In genomic region chr5:51169828-51170227, GRCm38 (mm10) we compare ENCODE assay signal across 24 mouse cellular contexts.
DNase-seq lines count a peak whose midpoint lies in the region; ATAC-seq and TF ChIP-seq lines count a peak whose summit lies in the region.
"Had no signal": no experiment of that assay in that cellular context is flagged by ENCODE, and none has a peak within 500 bp of the region (broad histone marks: within the 10 kb centered on the region; RNA-seq: fewer than 3 reads in every experiment).

No protein-coding gene starts in this region.

- no peak for TF ChIP-seq CTCF in brain, embryonic 14.5 days (IDR thresholded peaks at IDR 0.05; ENCODE audit: borderline replicate concordance, extremely low read depth, insufficient read depth, insufficient read length)

- H3K4me2 ChIP-seq in forebrain, embryonic 11.5 days (ENCODE audit: low read depth, low read length, severe bottlenecking) = no peak overlapping the region
- H3K4me2 ChIP-seq in forebrain, embryonic 14.5 days (ENCODE audit: low read length) = no peak overlapping the region
- H3K4me2 ChIP-seq in forebrain, embryonic 16.5 days (ENCODE audit: low read length) = no peak overlapping the region
- H3K4me2 ChIP-seq: embryonic facial prominence, embryonic 13.5 days; embryonic facial prominence, embryonic 15.5 days had no signal

- no peaks in the 10 kb centered on the region for H3K27me3 ChIP-seq in forebrain, embryonic 11.5 days (ENCODE audit: control insufficient read depth, insufficient read depth, low read length)
- H3K27me3 ChIP-seq in forebrain, embryonic 10.5 days (ENCODE audit: poor library complexity, severe bottlenecking) = no peaks in the 10 kb centered on the region
- no peaks in the 10 kb centered on the region for H3K27me3 ChIP-seq in forebrain, embryonic 14.5 days (replicated peaks; ENCODE audit: control insufficient read depth, insufficient read depth, low read length)
- H3K27me3 ChIP-seq in forebrain, embryonic 16.5 days (replicated peaks; ENCODE audit: control insufficient read depth, insufficient read depth, low read length) = no peaks in the 10 kb centered on the region
- H3K27me3 ChIP-seq: CH12.LX; embryonic facial prominence, embryonic 13.5 days; embryonic facial prominence, embryonic 15.5 days; Patski had no signal

- TF ChIP-seq POLR2A in brain, embryonic 14.5 days (IDR thresholded peaks at IDR 0.05; ENCODE audit: borderline replicate concordance, extremely low read depth, insufficient read depth, insufficient read length, poor library complexity, severe bottlenecking) = no peak

- no peak for DNase-seq in forebrain, embryonic 11.5 days (ENCODE audit: low spot score)
- DNase-seq in forebrain, embryonic 10.5 days (ENCODE audit: extremely low spot score, low spot score) = no peak
- peak; percentile 31 for DNase-seq in brain, embryonic 14.5 days (ENCODE audit: low read depth)
- DNase-seq in forebrain, embryonic 14.5 days (ENCODE audit: low spot score) = peak; percentile 8
- DNase-seq in cerebellum, adult 9-11 months = no peak
- no peak for DNase-seq in layer of hippocampus, postnatal 36 days
- DNase-seq: adrenal gland, adult 8-10 months; adrenal gland, postnatal 14 days; adrenal gland, postnatal 36 days; B cell, adult 2 months; cerebellum, adult 11 months; cerebellum, adult 18-20 months; cerebellum, adult 8-10 months; cerebellum, postnatal 10 days; cerebellum, postnatal 25 days had no signal

- H3K27ac ChIP-seq in forebrain, embryonic 11.5 days (ENCODE audit: low read depth, low read length) = no peak overlapping the region
- H3K27ac ChIP-seq in forebrain, embryonic 10.5 days = no peak overlapping the region
- H3K27ac ChIP-seq in forebrain, embryonic 14.5 days (ENCODE audit: low read depth, low read length) = no peak overlapping the region
- H3K27ac ChIP-seq in forebrain, embryonic 16.5 days (ENCODE audit: low read length) = no peak overlapping the region
- H3K27ac ChIP-seq: embryonic facial prominence, embryonic 13.5 days; embryonic facial prominence, embryonic 15.5 days had no signal

- H3K9me3 ChIP-seq in forebrain, embryonic 11.5 days (ENCODE audit: control insufficient read depth, low read length) = no peaks in the 10 kb centered on the region
- H3K9me3 ChIP-seq in forebrain, embryonic 10.5 days = no peaks in the 10 kb centered on the region
- no peaks in the 10 kb centered on the region for H3K9me3 ChIP-seq in forebrain, embryonic 14.5 days (replicated peaks; ENCODE audit: control insufficient read depth, low read length)
- no peaks in the 10 kb centered on the region for H3K9me3 ChIP-seq in forebrain, embryonic 16.5 days (ENCODE audit: control insufficient read depth, low read length)
- H3K9me3 ChIP-seq: embryonic facial prominence, embryonic 13.5 days; embryonic facial prominence, embryonic 15.5 days; G1E had no signal

- WGBS in forebrain, embryonic 11.5 days = 82% methylated on average over 1 of the region's 1 CpGs
- 91% methylated on average over 1 of the region's 1 CpGs for WGBS in forebrain, embryonic 10.5 days
- 31% methylated on average over 1 of the region's 1 CpGs for WGBS in forebrain, embryonic 14.5 days
- 38% methylated on average over 1 of the region's 1 CpGs for WGBS in forebrain, embryonic 16.5 days

- ATAC-seq in forebrain, embryonic 11.5 days (replicated peaks; ENCODE audit: low FRiP score) = peak; percentile 53; the same call in 1 of the 2 replicates
- ATAC-seq in forebrain, embryonic 14.5 days = peak; percentile 75
- ATAC-seq in forebrain, embryonic 16.5 days = peak; percentile 65
- ATAC-seq: activated CD4-positive, CD25-positive, alpha-beta regulatory T cell, adult 4 months; CD4-positive, CD25-positive, alpha-beta regulatory T cell, adult 4 months; Patski had no signal

- no peaks in the 10 kb centered on the region for H3K36me3 ChIP-seq in forebrain, embryonic 11.5 days (ENCODE audit: control insufficient read depth, insufficient read depth, low read length)
- H3K36me3 ChIP-seq in forebrain, embryonic 10.5 days (replicated peaks) = no peaks in the 10 kb centered on the region
- no peaks in the 10 kb centered on the region for H3K36me3 ChIP-seq in forebrain, embryonic 14.5 days (ENCODE audit: control insufficient read depth, insufficient read depth, low read length)
- H3K36me3 ChIP-seq in forebrain, embryonic 16.5 days (ENCODE audit: control insufficient read depth, insufficient read depth) = no peaks in the 10 kb centered on the region
- H3K36me3 ChIP-seq: embryonic facial prominence, embryonic 13.5 days; embryonic facial prominence, embryonic 15.5 days; G1E had no signal

- no peak overlapping the region for H3K4me3 ChIP-seq in forebrain, embryonic 11.5 days (ENCODE audit: low read depth, low read length)
- H3K4me3 ChIP-seq in forebrain, embryonic 10.5 days = no peak overlapping the region
- H3K4me3 ChIP-seq in forebrain, embryonic 14.5 days (ENCODE audit: low read depth, low read length) = no peak overlapping the region
- no peak overlapping the region for H3K4me3 ChIP-seq in forebrain, embryonic 16.5 days (replicated peaks; ENCODE audit: low read length)
- H3K4me3 ChIP-seq: embryonic facial prominence, embryonic 13.5 days; embryonic facial prominence, embryonic 15.5 days; erythroblast, embryonic 14.5 days had no signal

- H3K4me1 ChIP-seq in forebrain, embryonic 11.5 days (replicated peaks; ENCODE audit: control insufficient read depth, insufficient read depth, low read length) = no peaks in the 10 kb centered on the region
- no peaks in the 10 kb centered on the region for H3K4me1 ChIP-seq in forebrain, embryonic 10.5 days
- no peaks in the 10 kb centered on the region for H3K4me1 ChIP-seq in forebrain, embryonic 14.5 days (ENCODE audit: control insufficient read depth, insufficient read depth, low read length)
- no peaks in the 10 kb centered on the region for H3K4me1 ChIP-seq in forebrain, embryonic 16.5 days (replicated peaks; ENCODE audit: control insufficient read depth, insufficient read depth, low read length)
- H3K4me1 ChIP-seq: embryonic facial prominence, embryonic 15.5 days had no signal

- no peak overlapping the region for H3K9ac ChIP-seq in forebrain, embryonic 11.5 days (ENCODE audit: low read length)
- H3K9ac ChIP-seq in forebrain, embryonic 14.5 days (ENCODE audit: low read length) = no peak overlapping the region
- no peak overlapping the region for H3K9ac ChIP-seq in forebrain, embryonic 16.5 days (replicated peaks; ENCODE audit: low read depth, low read length)
- H3K9ac ChIP-seq: embryonic facial prominence, embryonic 13.5 days; embryonic facial prominence, embryonic 15.5 days had no signal

Comparison
In these comparisons a context has a peak if more than half of its experiments do, and no peak if none do; other contexts are left out.
1. DNase-seq: peak in brain, embryonic 14.5 days (single experiment) and forebrain, embryonic 14.5 days (single experiment); none in forebrain, embryonic 11.5 days (single experiment), forebrain, embryonic 10.5 days (single experiment), cerebellum, adult 9-11 months (single experiment) and layer of hippocampus, postnatal 36 days (0 of 2).
2. Peak in every context shown above with its lines, with median percentiles within 50 percentile points of each other: ATAC-seq.